Mouse (Mus musculus): ENCODE measurements around the gene Cdc42bpg.

- TF ChIP-seq USF2 (conservative IDR thresholded peaks at IDR 0.05; ENCODE audit: low read depth, low read length) (no peak), CTCF (conservative IDR thresholded peaks at IDR 0.05 in 1 of 2, IDR thresholded peaks at IDR 0.05 in 1 of 2; ENCODE audit: low read depth in 2 of 2, low read length in 2 of 2) (no peak), POLR2A (IDR thresholded peaks at IDR 0.05; ENCODE audit: low read depth, low read length) (no peak), EP300 (IDR thresholded peaks at IDR 0.05; ENCODE audit: low read length) (no peak), ZKSCAN1 (IDR thresholded peaks at IDR 0.05; ENCODE audit: borderline replicate concordance, low read depth, low read length) (no peak), USF1 (IDR thresholded peaks at IDR 0.05; ENCODE audit: low read depth, low read length) (no peak), HCFC1 (IDR thresholded peaks at IDR 0.05; ENCODE audit: low read depth, low read length) (no peak), JUND (conservative IDR thresholded peaks at IDR 0.05; ENCODE audit: low read depth, low read length) (no peak), ZNF384 (IDR thresholded peaks at IDR 0.05; ENCODE audit: low read depth, low read length) (no peak), MAX (IDR thresholded peaks at IDR 0.05; ENCODE audit: low read length) (no peak), CHD2 (IDR thresholded peaks at IDR 0.05; ENCODE audit: low read length) (no peak), ETS1 (conservative IDR thresholded peaks at IDR 0.05; ENCODE audit: low read depth, low read length) (no peak)
Observed at GRCm38 (mm10) chr19:6261379-6261778, 44.9 kb upstream of the Cdc42bpg start.
